Mouse (Mus musculus): ENCODE measurements around the gene Mark1. TPM values are rescaled to one million over a fixed set of nuclear protein-coding genes. Genes with fewer than 3 reads are reported as not detected.

Mark1 gene
- polyA plus RNA-seq, 1 experiment from 2014 or later, result 1.6 TPM

- ATAC-seq (ENCODE audit: low read depth), result no peak
- no peaks in the 10 kb centered on the region for H3K27me3 ChIP-seq (ENCODE audit: control insufficient read depth, insufficient read depth, low read depth, low read length)
- 84% methylated on average over 6 of the region's 6 CpGs for WGBS
- H3K4me2 ChIP-seq (ENCODE audit: low read depth, low read length), result no peak overlapping the region
- H3K4me3 ChIP-seq (ENCODE audit: low read length), result no peak overlapping the region
- no peaks in the 10 kb centered on the region for H3K36me3 ChIP-seq (ENCODE audit: control insufficient read depth, insufficient read depth, low read length)
- no peak overlapping the region for H3K27ac ChIP-seq (ENCODE audit: low read length)
- H3K9ac ChIP-seq (ENCODE audit: low read length), result no peak overlapping the region
- no peaks in the 10 kb centered on the region for H3K9me3 ChIP-seq (ENCODE audit: control insufficient read depth, low read length)
- H3K4me1 ChIP-seq (replicated peaks; ENCODE audit: control insufficient read depth, insufficient read depth, low read length), result no peaks in the 10 kb centered on the region
Observed at GRCm38 (mm10) chr1:184889454-184889853, 109.9 kb downstream of the Mark1 start.

- H3K4me3 ChIP-seq (ENCODE audit: low read length), result no peak overlapping the region
- no peaks in the 10 kb centered on the region for H3K9me3 ChIP-seq (ENCODE audit: control insufficient read depth, low read length)
- no peak overlapping the region for H3K4me2 ChIP-seq (ENCODE audit: low read depth, low read length)
- WGBS, result 72% methylated on average over 1 of the region's 1 CpGs
- peaks cover 3% of the 10 kb centered on the region; the same call in 1 of the 2 replicates for H3K4me1 ChIP-seq (replicated peaks; ENCODE audit: control insufficient read depth, insufficient read depth, low read length)
- H3K27me3 ChIP-seq (ENCODE audit: control insufficient read depth, insufficient read depth, low read depth, low read length), result peaks cover 23% of the 10 kb centered on the region
- H3K9ac ChIP-seq (ENCODE audit: low read length), result no peak overlapping the region
- H3K36me3 ChIP-seq (ENCODE audit: control insufficient read depth, insufficient read depth, low read length), result no peaks in the 10 kb centered on the region
- no peak for ATAC-seq (ENCODE audit: low read depth)
- H3K27ac ChIP-seq (ENCODE audit: low read length), result no peak overlapping the region
Observed at GRCm38 (mm10) chr1:184886160-184886559, 113.2 kb downstream of the Mark1 start.

GRCm38 (mm10) chr1:184882281-184883268 lies 116.8 kb downstream of the Mark1 start, which contains the start of gene C130074G19Rik:
TSS of gene C130074G19Rik (minus strand) at chr1:184883218.
- Histone ChIP-seq H3K27me3 (ENCODE audit: control insufficient read depth, insufficient read depth, low read depth, low read length) (peaks cover 23% of the 10 kb centered on the region), H3K27ac (ENCODE audit: low read length) (no peak within 1 kb of the TSS), H3K4me3 (ENCODE audit: low read length) (peak within 1 kb of the TSS; percentile 55), H3K4me2 (ENCODE audit: low read depth, low read length) (peak within 1 kb of the TSS; percentile 72), H3K36me3 (ENCODE audit: control insufficient read depth, insufficient read depth, low read length) (no peaks in the 10 kb centered on the region), H3K4me1 (replicated peaks; ENCODE audit: control insufficient read depth, insufficient read depth, low read length) (peaks cover 3% of the 10 kb centered on the region; the same call in 1 of the 2 replicates), H3K9me3 (ENCODE audit: control insufficient read depth, low read length) (no peaks in the 10 kb centered on the region), H3K9ac (ENCODE audit: low read length) (peak within 1 kb of the TSS; percentile 57)
- 2% methylated on average over 73 of the region's 77 CpGs for WGBS
- ATAC-seq (ENCODE audit: low read depth), result peak; percentile 95

GRCm38 (mm10) chr1:184881861-184882260 lies 117.5 kb downstream of the Mark1 start:
- Histone ChIP-seq H3K4me2 (ENCODE audit: low read depth, low read length) (peak overlapping the region; percentile 72), H3K36me3 (ENCODE audit: control insufficient read depth, insufficient read depth, low read length) (no peaks in the 10 kb centered on the region), H3K4me3 (ENCODE audit: low read length) (peak overlapping the region; percentile 55), H3K27ac (ENCODE audit: low read length) (no peak overlapping the region), H3K9me3 (ENCODE audit: control insufficient read depth, low read length) (no peaks in the 10 kb centered on the region), H3K9ac (ENCODE audit: low read length) (peak overlapping the region; percentile 57), H3K27me3 (ENCODE audit: control insufficient read depth, insufficient read depth, low read depth, low read length) (peaks cover 23% of the 10 kb centered on the region), H3K4me1 (replicated peaks; ENCODE audit: control insufficient read depth, insufficient read depth, low read length) (peaks cover 3% of the 10 kb centered on the region; the same call in 1 of the 2 replicates)
- 54% methylated on average over 7 of the region's 7 CpGs for WGBS
- ATAC-seq (ENCODE audit: low read depth), result no peak

- Histone ChIP-seq H3K27me3 (ENCODE audit: control insufficient read depth, insufficient read depth, low read depth, low read length) (peaks cover 23% of the 10 kb centered on the region), H3K36me3 (ENCODE audit: control insufficient read depth, insufficient read depth, low read length) (no peaks in the 10 kb centered on the region), H3K27ac (ENCODE audit: low read length) (no peak overlapping the region), H3K9me3 (ENCODE audit: control insufficient read depth, low read length) (no peaks in the 10 kb centered on the region), H3K9ac (ENCODE audit: low read length) (no peak overlapping the region), H3K4me2 (ENCODE audit: low read depth, low read length) (peak overlapping the region; percentile 72), H3K4me1 (replicated peaks; ENCODE audit: control insufficient read depth, insufficient read depth, low read length) (peaks cover 3% of the 10 kb centered on the region; the same call in 1 of the 2 replicates), H3K4me3 (ENCODE audit: low read length) (peak overlapping the region; percentile 55)
- WGBS, result 78% methylated on average over 5 of the region's 5 CpGs
- no peak for ATAC-seq (ENCODE audit: low read depth)
Observed at GRCm38 (mm10) chr1:184881211-184881610, 118.2 kb downstream of the Mark1 start.

- Histone ChIP-seq H3K36me3 (ENCODE audit: control insufficient read depth, insufficient read depth, low read length) (no peaks in the 10 kb centered on the region), H3K9ac (ENCODE audit: low read length) (no peak overlapping the region), H3K4me3 (ENCODE audit: low read length) (no peak overlapping the region), H3K9me3 (ENCODE audit: control insufficient read depth, low read length) (no peaks in the 10 kb centered on the region), H3K4me2 (ENCODE audit: low read depth, low read length) (no peak overlapping the region), H3K27me3 (ENCODE audit: control insufficient read depth, insufficient read depth, low read depth, low read length) (peaks cover 20% of the 10 kb centered on the region), H3K27ac (ENCODE audit: low read length) (no peak overlapping the region), H3K4me1 (replicated peaks; ENCODE audit: control insufficient read depth, insufficient read depth, low read length) (peaks cover 3% of the 10 kb centered on the region; the same call in 1 of the 2 replicates)
- 60% methylated on average over 6 of the region's 6 CpGs for WGBS
- ATAC-seq (ENCODE audit: low read depth), result no peak
Observed at GRCm38 (mm10) chr1:184878860-184879259, 120.5 kb downstream of the Mark1 start.

- Histone ChIP-seq H3K4me3 (ENCODE audit: low read length) (no peak overlapping the region), H3K4me2 (ENCODE audit: low read depth, low read length) (no peak overlapping the region), H3K36me3 (ENCODE audit: control insufficient read depth, insufficient read depth, low read length) (no peaks in the 10 kb centered on the region), H3K4me1 (replicated peaks; ENCODE audit: control insufficient read depth, insufficient read depth, low read length) (no peaks in the 10 kb centered on the region; the same call in 1 of the 2 replicates), H3K9ac (ENCODE audit: low read length) (no peak overlapping the region), H3K9me3 (ENCODE audit: control insufficient read depth, low read length) (no peaks in the 10 kb centered on the region), H3K27ac (ENCODE audit: low read length) (no peak overlapping the region), H3K27me3 (ENCODE audit: control insufficient read depth, insufficient read depth, low read depth, low read length) (peaks cover 6% of the 10 kb centered on the region; the same call in 1 of the 2 replicates)
- WGBS, result 56% methylated on average over 2 of the region's 2 CpGs
- no peak for ATAC-seq (ENCODE audit: low read depth)
Observed at GRCm38 (mm10) chr1:184877306-184877705, 122.1 kb downstream of the Mark1 start.

- 81% methylated on average over 11 of the region's 11 CpGs for WGBS
- Histone ChIP-seq H3K4me3 (ENCODE audit: low read length) (no peak overlapping the region), H3K27ac (ENCODE audit: low read length) (no peak overlapping the region), H3K4me1 (replicated peaks; ENCODE audit: control insufficient read depth, insufficient read depth, low read length) (peaks cover 19% of the 10 kb centered on the region), H3K27me3 (ENCODE audit: control insufficient read depth, insufficient read depth, low read depth, low read length) (no peaks in the 10 kb centered on the region), H3K9ac (ENCODE audit: low read length) (no peak overlapping the region), H3K9me3 (ENCODE audit: control insufficient read depth, low read length) (no peaks in the 10 kb centered on the region), H3K36me3 (ENCODE audit: control insufficient read depth, insufficient read depth, low read length) (no peaks in the 10 kb centered on the region), H3K4me2 (ENCODE audit: low read depth, low read length) (no peak overlapping the region)
- no peak for ATAC-seq (ENCODE audit: low read depth)
Observed at GRCm38 (mm10) chr1:184873910-184874309, 125.5 kb downstream of the Mark1 start.

- 71% methylated on average over 7 of the region's 7 CpGs for WGBS
- H3K27ac ChIP-seq (ENCODE audit: low read length), result no peak overlapping the region; the same call in 1 of the 2 replicates
- no peaks in the 10 kb centered on the region for H3K9me3 ChIP-seq (ENCODE audit: control insufficient read depth, low read length)
- H3K27me3 ChIP-seq (ENCODE audit: control insufficient read depth, insufficient read depth, low read depth, low read length), result no peaks in the 10 kb centered on the region
- no peak overlapping the region for H3K4me3 ChIP-seq (ENCODE audit: low read length)
- peaks cover 19% of the 10 kb centered on the region for H3K4me1 ChIP-seq (replicated peaks; ENCODE audit: control insufficient read depth, insufficient read depth, low read length)
- H3K36me3 ChIP-seq (ENCODE audit: control insufficient read depth, insufficient read depth, low read length), result no peaks in the 10 kb centered on the region
- ATAC-seq (ENCODE audit: low read depth), result no peak
- no peak overlapping the region for H3K4me2 ChIP-seq (ENCODE audit: low read depth, low read length)
- no peak overlapping the region for H3K9ac ChIP-seq (ENCODE audit: low read length)
Observed at GRCm38 (mm10) chr1:184872069-184872819, 127.1 kb downstream of the Mark1 start.

Measured in lung, embryonic 16.5 days (tissue).